Mouse (Mus musculus): ENCODE results near the gene Emp3. TPM values are rescaled to one million over a fixed set of nuclear protein-coding genes. Genes with fewer than 3 reads are reported as not detected.

Emp3 gene
- 111 and 129 TPM in 2 replicates for polyA plus RNA-seq (2015; fragmentation: Nextera tagmentation; extraction: Ambion mirVana)

GRCm38 (mm10) chr7:45921242-45921621 lies at the start of gene Emp3:
Gene Emp3, minus strand, starts transcription at chr7:45921404.

DNA sequence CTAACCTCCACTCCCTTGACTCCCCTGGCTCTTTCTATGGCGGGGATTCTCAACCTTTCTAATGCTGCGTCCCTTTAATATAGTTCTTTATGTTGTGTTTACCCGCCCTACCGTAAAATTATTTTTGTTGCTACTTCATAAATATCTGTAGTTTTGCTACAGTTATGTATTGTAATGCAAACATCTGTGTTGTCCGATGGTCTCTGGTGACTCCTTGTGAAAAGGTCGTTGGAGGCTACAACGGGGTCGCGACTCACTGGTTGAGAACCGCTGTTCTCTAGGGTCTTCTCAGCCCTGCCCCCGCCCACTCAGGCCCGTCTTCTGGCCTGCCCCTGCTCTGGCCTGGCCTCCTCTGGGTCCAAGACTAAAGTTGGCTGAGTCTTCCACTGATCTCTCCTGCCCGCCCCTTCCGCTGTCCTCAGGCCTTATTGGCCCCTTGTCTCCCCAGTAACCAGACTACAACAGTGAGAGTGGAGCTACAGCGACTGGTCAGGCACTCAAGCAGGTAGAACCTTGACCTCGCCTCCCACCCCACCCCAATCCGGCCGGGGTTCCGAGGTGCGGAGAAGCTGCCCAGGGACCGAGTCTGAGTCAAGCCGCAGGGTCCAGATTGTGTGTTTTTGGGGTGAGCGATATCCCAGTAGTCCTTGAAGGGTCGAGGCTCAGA lies 2.7 kb upstream of the Emp3 start, which contains the start of gene Ccdc114:
Gene Ccdc114 (plus strand): TSS at position 311 of the 667 bp plus-strand sequence.

GRCm38 (mm10) chr7:45896517-45897257 lies 24.5 kb downstream of the Emp3 start, which contains the start of the genes Syngr4 and Tmem143:
Gene Syngr4, minus strand, starts transcription at chr7:45896714.
Gene Tmem143, plus strand, starts transcription at chr7:45896941.

DNA sequence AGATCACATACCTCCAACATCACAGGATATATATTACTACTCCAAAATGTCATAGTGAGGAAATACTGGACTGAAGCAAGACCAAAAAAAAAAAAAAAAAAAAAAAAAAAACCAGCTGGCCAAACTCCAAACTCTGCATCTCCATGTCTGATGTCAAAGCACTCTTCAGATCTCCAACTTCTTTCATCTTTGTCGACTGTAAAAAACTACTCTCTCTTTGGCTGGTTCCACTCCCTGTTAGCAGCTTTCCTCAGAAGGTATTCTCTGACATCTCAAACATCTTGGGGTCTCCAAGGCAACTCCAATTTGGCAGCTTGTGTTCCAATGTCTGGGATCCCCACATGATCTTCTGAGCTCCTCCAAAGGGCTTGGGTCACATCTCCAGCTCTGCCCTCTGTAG lies 42.9 kb downstream of the Emp3 start, which contains the start of gene Grin2d:
Gene Grin2d (minus strand): TSS at position 101 of the 400 bp plus-strand sequence.

GRCm38 (mm10) chr7:45872624-45873023 lies 48.6 kb downstream of the Emp3 start, which contains the start of gene Kdelr1:
Gene Kdelr1, plus strand, starts transcription at chr7:45872772.

Other genes starting within 250 kb of the Emp3 start
- 1.6 and 1.7 TPM in 2 replicates for gene Ntn5, start 237.4 kb downstream of the Emp3 start, polyA plus RNA-seq (2015; fragmentation: Nextera tagmentation; extraction: Ambion mirVana)
- 0.33 and 0.40 TPM in 2 replicates for gene Sec1, start 227.0 kb downstream of the Emp3 start, polyA plus RNA-seq (2015; fragmentation: Nextera tagmentation; extraction: Ambion mirVana)
- gene Car11, start 221.6 kb downstream of the Emp3 start, polyA plus RNA-seq (2015; fragmentation: Nextera tagmentation; extraction: Ambion mirVana) = 2.4 and 3.0 TPM in 2 replicates
- gene Dbp, start 216.3 kb downstream of the Emp3 start, polyA plus RNA-seq (2015; fragmentation: Nextera tagmentation; extraction: Ambion mirVana) = 9.9 and 10.3 TPM in 2 replicates
- gene Rpl18, start 205.9 kb downstream of the Emp3 start, polyA plus RNA-seq (2015; fragmentation: Nextera tagmentation; extraction: Ambion mirVana) = 568 and 577 TPM in 2 replicates
- 11.7 and 13.4 TPM in 2 replicates for gene Sphk2, start 203.4 kb downstream of the Emp3 start, polyA plus RNA-seq (2015; fragmentation: Nextera tagmentation; extraction: Ambion mirVana)
- 0.10 and 0.17 TPM in 2 replicates for gene Fam83e, start 200.2 kb downstream of the Emp3 start, polyA plus RNA-seq (2015; fragmentation: Nextera tagmentation; extraction: Ambion mirVana)
- gene Spaca4, start 195.6 kb downstream of the Emp3 start, polyA plus RNA-seq (2015; fragmentation: Nextera tagmentation; extraction: Ambion mirVana) = not detected in 2 replicates
- 0.18 TPM in 1 of 2 replicates, not detected in the other for gene Lmtk3, start 137.7 kb downstream of the Emp3 start, polyA plus RNA-seq (2015; fragmentation: Nextera tagmentation; extraction: Ambion mirVana)
- gene Sult2b1, start 136.7 kb downstream of the Emp3 start, polyA plus RNA-seq (2015; fragmentation: Nextera tagmentation; extraction: Ambion mirVana) = 0.21 and 5.3 TPM in 2 replicates
- gene Cyth2, start 106.8 kb downstream of the Emp3 start, polyA plus RNA-seq (2015; fragmentation: Nextera tagmentation; extraction: Ambion mirVana) = 42.5 and 48.2 TPM in 2 replicates
- 0.31 and 0.54 TPM in 2 replicates for gene Kcnj14, start 96.6 kb downstream of the Emp3 start, polyA plus RNA-seq (2015; fragmentation: Nextera tagmentation; extraction: Ambion mirVana)
- gene Grwd1, start 90.5 kb downstream of the Emp3 start, polyA plus RNA-seq (2015; fragmentation: Nextera tagmentation; extraction: Ambion mirVana) = 27.3 and 27.6 TPM in 2 replicates
- 37.5 and 44.5 TPM in 2 replicates for gene Kdelr1, start 48.6 kb downstream of the Emp3 start, polyA plus RNA-seq (2015; fragmentation: Nextera tagmentation; extraction: Ambion mirVana)
- gene Grin2d, start 43.0 kb downstream of the Emp3 start, polyA plus RNA-seq (2015; fragmentation: Nextera tagmentation; extraction: Ambion mirVana) = 0.33 and 0.34 TPM in 2 replicates
- 0.45 and 1.2 TPM in 2 replicates for gene Syngr4, start 24.7 kb downstream of the Emp3 start, polyA plus RNA-seq (2015; fragmentation: Nextera tagmentation; extraction: Ambion mirVana)
- 9.8 and 11.6 TPM in 2 replicates for gene Tmem143, start 24.5 kb downstream of the Emp3 start, polyA plus RNA-seq (2015; fragmentation: Nextera tagmentation; extraction: Ambion mirVana)
- 2.0 and 2.4 TPM in 2 replicates for gene Ccdc114, start 2.7 kb upstream of the Emp3 start, polyA plus RNA-seq (2015; fragmentation: Nextera tagmentation; extraction: Ambion mirVana)
- gene Abcc6, start 108.9 kb upstream of the Emp3 start, polyA plus RNA-seq (2015; fragmentation: Nextera tagmentation; extraction: Ambion mirVana) = 0.16 and 0.65 TPM in 2 replicates
- gene Nomo1, start 112.3 kb upstream of the Emp3 start, polyA plus RNA-seq (2015; fragmentation: Nextera tagmentation; extraction: Ambion mirVana) = 14.5 and 14.8 TPM in 2 replicates
- 7.8 and 10.6 TPM in 2 replicates for gene Kcnj11, start 179.4 kb upstream of the Emp3 start, polyA plus RNA-seq (2015; fragmentation: Nextera tagmentation; extraction: Ambion mirVana)